ENCODE assay signal across 7 mouse cellular contexts in the genomic region with DNA sequence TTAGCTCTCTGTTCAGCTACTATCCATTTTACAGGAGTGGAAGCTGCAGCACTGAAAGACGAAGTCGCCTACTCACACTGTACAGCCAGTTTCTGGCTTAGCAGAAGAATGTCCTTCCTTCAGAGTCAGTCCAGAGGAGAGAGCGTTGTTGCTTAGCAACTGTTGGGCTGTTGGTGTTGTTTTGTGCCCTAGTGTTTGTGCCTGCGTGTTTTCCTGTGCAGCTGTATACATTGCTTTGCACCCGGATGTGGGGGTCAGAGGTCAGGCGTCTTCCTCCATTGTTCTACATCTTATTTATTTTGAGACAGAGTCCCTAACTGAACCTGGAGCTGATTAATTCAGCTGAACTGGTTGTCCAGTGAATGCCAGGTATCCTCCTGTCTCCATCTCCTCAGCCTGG. TPM values are rescaled to one million over a fixed set of nuclear protein-coding genes. Genes with fewer than 3 reads are reported as not detected.
DNase-seq lines count a peak whose midpoint lies in the region; ATAC-seq and TF ChIP-seq lines count a peak whose summit lies in the region.

No protein-coding gene starts in this region.

- DNase-seq in CD4-positive helper T cell, adult 2 months (ENCODE audit: low read depth, low spot score), result peak; percentile 81
- DNase-seq in forebrain, postnatal 0 days, result peak; percentile 11
- no peak for DNase-seq in natural killer cell, adult 2 months (ENCODE audit: low spot score in 2 of 2)
- no peak for DNase-seq in layer of hippocampus, postnatal 36 days

- H3K27me3 ChIP-seq in forebrain, postnatal 0 days (ENCODE audit: insufficient read depth, low read length), result no peaks in the 10 kb centered on the region
- H3K27me3 ChIP-seq in limb, embryonic 12.5 days, result no peaks in the 10 kb centered on the region
- no peaks in the 10 kb centered on the region for H3K27me3 ChIP-seq in neural tube, embryonic 14.5 days (ENCODE audit: control insufficient read depth, insufficient read depth, low read length)

- no peaks in the 10 kb centered on the region for H3K4me1 ChIP-seq in forebrain, postnatal 0 days (ENCODE audit: insufficient read depth)
- peaks cover 25% of the 10 kb centered on the region for H3K4me1 ChIP-seq in limb, embryonic 12.5 days (replicated peaks)
- peaks cover 17% of the 10 kb centered on the region for H3K4me1 ChIP-seq in neural tube, embryonic 14.5 days (ENCODE audit: control insufficient read depth, insufficient read depth, low read length)

- no peaks in the 10 kb centered on the region for H3K9me3 ChIP-seq in forebrain, postnatal 0 days (ENCODE audit: low read length)
- H3K9me3 ChIP-seq in limb, embryonic 12.5 days, result no peaks in the 10 kb centered on the region
- no peaks in the 10 kb centered on the region for H3K9me3 ChIP-seq in neural tube, embryonic 14.5 days (ENCODE audit: control insufficient read depth, low read length)

- H3K36me3 ChIP-seq in forebrain, postnatal 0 days (ENCODE audit: insufficient read depth), result no peaks in the 10 kb centered on the region
- H3K36me3 ChIP-seq in limb, embryonic 12.5 days, result no peaks in the 10 kb centered on the region
- H3K36me3 ChIP-seq in neural tube, embryonic 14.5 days (ENCODE audit: control insufficient read depth, insufficient read depth, low read length), result no peaks in the 10 kb centered on the region

- H3K27ac ChIP-seq in forebrain, postnatal 0 days (ENCODE audit: low read depth, low read length), result no peak overlapping the region
- H3K27ac ChIP-seq in limb, embryonic 12.5 days, result no peak overlapping the region
- H3K27ac ChIP-seq in neural tube, embryonic 14.5 days (ENCODE audit: low read depth, low read length), result no peak overlapping the region

- ATAC-seq in CD4-positive, CD25-positive, alpha-beta regulatory T cell, adult 4 months, result peak; percentile 48
- ATAC-seq in forebrain, postnatal 0 days, result no peak
- ATAC-seq in limb, embryonic 12.5 days (ENCODE audit: insufficient number of reproducible peaks, insufficient read depth, low FRiP score, low TSS enrichment, low read depth), result no peak
- no peak for ATAC-seq in neural tube, embryonic 14.5 days (ENCODE audit: low read depth)

- H3K4me3 ChIP-seq in forebrain, postnatal 0 days (ENCODE audit: low read depth, low read length), result no peak overlapping the region
- no peak overlapping the region for H3K4me3 ChIP-seq in limb, embryonic 12.5 days (replicated peaks)
- H3K4me3 ChIP-seq in neural tube, embryonic 14.5 days (ENCODE audit: low read depth, low read length), result peak overlapping the region; percentile 7; the same call in 1 of the 2 replicates

- WGBS in forebrain, postnatal 0 days, result 46% methylated on average over 6 of the region's 6 CpGs
- 50% methylated on average over 6 of the region's 6 CpGs for WGBS in limb, embryonic 12.5 days
- 26% methylated on average over 6 of the region's 6 CpGs for WGBS in neural tube, embryonic 14.5 days

- 0 out of 2 replicates have a peak overlapping the region, but pooled peaks have one; percentile 96 for H3K4me2 ChIP-seq in forebrain, postnatal 0 days (ENCODE audit: low read depth)
- peak overlapping the region; percentile 91; the same call in 1 of the 2 replicates for H3K4me2 ChIP-seq in limb, embryonic 12.5 days
- H3K4me2 ChIP-seq in neural tube, embryonic 14.5 days (ENCODE audit: low read depth, low read length), result peak overlapping the region; percentile 91; the same call in 1 of the 2 replicates

- H3K9ac ChIP-seq in forebrain, postnatal 0 days, result no peak overlapping the region
- H3K9ac ChIP-seq in limb, embryonic 12.5 days (replicated peaks), result no peak overlapping the region
- no peak overlapping the region for H3K9ac ChIP-seq in neural tube, embryonic 14.5 days (replicated peaks; ENCODE audit: low read depth, low read length)

- no peak for TF ChIP-seq CTCF in forebrain, postnatal 0 days (IDR thresholded peaks at IDR 0.05; ENCODE audit: low read depth)

RNA-seq across cellular contexts. Expression of a gene that starts 18.5 kb away (rescaled TPM):
- 100 to 1,000 TPM in 1 of 2 experiments, 10 to 100 TPM in 1; 86.0 to 120 TPM for polyA plus RNA-seq in CD4-positive, CD25-positive, alpha-beta regulatory T cell, adult 4 months (2017; shearing (Covaris generic))
- total RNA-seq in forebrain, postnatal 0 days (2014; rRNA removed), result 76.7 and 82.6 TPM in 2 replicates
- polyA plus RNA-seq in forebrain, postnatal 0 days (2015; fragmentation: Nextera tagmentation; extraction: Ambion mirVana), result 22.7 and 33.6 TPM in 2 replicates
- polyA plus RNA-seq in limb, embryonic 12.5 days (2016; fragmentation: Nextera tagmentation; extraction: Ambion mirVana), result 62.3 and 65.1 TPM in 2 replicates
- polyA plus RNA-seq in neural tube, embryonic 14.5 days (2014; fragmentation: Nextera tagmentation; extraction: Ambion mirVana), result 48.3 and 52.6 TPM in 2 replicates
- 10 to 100 TPM; 45.9 to 51.7 TPM for total RNA-seq in layer of hippocampus, postnatal 36 days (2021)

Comparison
In these comparisons a context has a peak if more than half of its experiments do, and no peak if none do; other contexts are left out.
1. DNase-seq: peak in CD4-positive helper T cell, adult 2 months (single experiment) and forebrain, postnatal 0 days (single experiment); none in natural killer cell, adult 2 months (0 of 2) and layer of hippocampus, postnatal 36 days (0 of 2).
2. Peak in every context shown above with its lines, with median percentiles within 50 percentile points of each other: H3K4me2 ChIP-seq.